Mouse (Mus musculus) thymus, postnatal 14 days (tissue): ENCODE data around the gene Vamp3.

Experiments used
- DNase-seq: peaks from one replicate; pipeline ENCODE4 v3.0.0; 2021

The Vamp3 gene

GRCm38 (mm10) chr4:151057347-151058321 is at the start of gene Vamp3:
Gene Vamp3, minus strand, starts transcription at chr4:151057963.
- DNase-seq, result peak; percentile 99

- DNase-seq, result no peak
Measured at GRCm38 (mm10) chr4:151106468-151106867, 48.7 kb upstream of the Vamp3 start.

GRCm38 (mm10) chr4:151105886-151106285 is 48.1 kb upstream of the Vamp3 start:
- DNase-seq, result no peak

- no peak for DNase-seq
Measured at GRCm38 (mm10) chr4:151104147-151104546, 46.4 kb upstream of the Vamp3 start.

GRCm38 (mm10) chr4:151103646-151104045 is 45.9 kb upstream of the Vamp3 start:
- no peak for DNase-seq

- no peak for DNase-seq
Measured at GRCm38 (mm10) chr4:151097104-151097438, 39.3 kb upstream of the Vamp3 start.

GRCm38 (mm10) chr4:151096334-151097103 is 38.8 kb upstream of the Vamp3 start:
- DNase-seq, result no peak

- DNase-seq, result peak; percentile 39
Measured at GRCm38 (mm10) chr4:151095207-151095606, 37.4 kb upstream of the Vamp3 start.

- DNase-seq, result no peak
Measured at GRCm38 (mm10) chr4:151089270-151089669, 31.5 kb upstream of the Vamp3 start, which contains the start of gene Gm13090. Gene Gm13090, plus strand, starts transcription at chr4:151089570.

GRCm38 (mm10) chr4:151088819-151089218 is 31.1 kb upstream of the Vamp3 start:
- no peak for DNase-seq

GRCm38 (mm10) chr4:151087358-151087757 is 29.6 kb upstream of the Vamp3 start:
- no peak for DNase-seq

GRCm38 (mm10) chr4:151083027-151083426 is 25.3 kb upstream of the Vamp3 start:
- no peak for DNase-seq

GRCm38 (mm10) chr4:151081977-151082376 is 24.2 kb upstream of the Vamp3 start:
- DNase-seq, result no peak

GRCm38 (mm10) chr4:151081355-151081754 is 23.6 kb upstream of the Vamp3 start:
- DNase-seq, result no peak

- no peak for DNase-seq
Measured at GRCm38 (mm10) chr4:151074817-151075216, 17.1 kb upstream of the Vamp3 start.

- DNase-seq, result peak; percentile 68
Measured at GRCm38 (mm10) chr4:151073108-151073744, 15.5 kb upstream of the Vamp3 start.

- no peak for DNase-seq
Measured at GRCm38 (mm10) chr4:151070962-151071361, 13.2 kb upstream of the Vamp3 start.

- no peak for DNase-seq
Measured at GRCm38 (mm10) chr4:151068751-151069150, 11.0 kb upstream of the Vamp3 start.

- no peak for DNase-seq
Measured at GRCm38 (mm10) chr4:151059566-151059965, 1.8 kb upstream of the Vamp3 start.

- DNase-seq, result peak; percentile 6
Measured at GRCm38 (mm10) chr4:151058634-151059033, 871 bp upstream of the Vamp3 start.

- no peak for DNase-seq
Measured at GRCm38 (mm10) chr4:151051162-151051561, 6.6 kb downstream of the Vamp3 start.

GRCm38 (mm10) chr4:151046524-151046923 is 11.2 kb downstream of the Vamp3 start:
- DNase-seq, result no peak

- DNase-seq, result no peak
Measured at GRCm38 (mm10) chr4:151044944-151045570, 12.7 kb downstream of the Vamp3 start.
